Mouse (Mus musculus) embryonic facial prominence, embryonic 11.5 days (tissue): ENCODE results near the gene Ren1. TPM values are rescaled to one million over a fixed set of nuclear protein-coding genes. Genes with fewer than 3 reads are reported as not detected.
A peak's percentile ranks its signal among the peaks of the same experiment; 100 is the strongest.

Experiments
- ATAC-seq: fragments of 200-750 bp; cut with Nextera tagmentation; replicated peaks from 2 replicates; pipeline ENCODE4 v1.8.0; 2017; ENCODE audit warnings: low read depth; ENCODE audit not compliant: insufficient number of reproducible peaks, low FRiP score, low TSS enrichment
- DNase-seq: peaks from one replicate; pipeline ENCODE4 v3.0.0-alpha.2; 2015; ENCODE audit warnings: low spot score
- H3K27ac ChIP-seq: fragments of 300-500 bp; sonication (generic); replicated peaks from 2 replicates; pipeline ENCODE4 v1.5.1; 2014; ENCODE audit warnings: mild to moderate bottlenecking, low read depth, low read length, control low read depth
- H3K27me3 ChIP-seq: fragments of 300-500 bp; sonication (generic); 2 replicates; pipeline ENCODE4 v1.6.1; 2014; ENCODE audit warnings: mild to moderate bottlenecking, low read length, moderate library complexity, mixed read lengths; ENCODE audit not compliant: control insufficient read depth, insufficient read depth
- H3K36me3 ChIP-seq: fragments of 300-500 bp; sonication (generic); replicated peaks from 2 replicates; pipeline ENCODE4 v1.6.1; 2014; ENCODE audit warnings: low read depth, mild to moderate bottlenecking, low read length, moderate library complexity, mixed read lengths; ENCODE audit not compliant: control insufficient read depth, insufficient read depth
- H3K4me1 ChIP-seq: fragments of 300-500 bp; sonication (generic); 2 replicates; pipeline ENCODE4 v1.6.1; 2014; ENCODE audit warnings: low read length, mixed read lengths; ENCODE audit not compliant: control insufficient read depth, insufficient read depth
- H3K4me2 ChIP-seq: fragments of 300-500 bp; sonication (generic); 2 replicates; pipeline ENCODE4 v1.6.1; 2014; ENCODE audit warnings: low read depth, mild to moderate bottlenecking, control low read depth, low read length, moderate library complexity
- H3K4me3 ChIP-seq: fragments of 300-500 bp; sonication (generic); 2 replicates; pipeline ENCODE4 v1.5.1; 2014; ENCODE audit warnings: low read depth, low read length, control low read depth
- H3K9ac ChIP-seq: fragments of 300-500 bp; sonication (generic); replicated peaks from 2 replicates; pipeline ENCODE4 v1.6.1; 2014; ENCODE audit warnings: mild to moderate bottlenecking, control low read depth, low read length
- H3K9me3 ChIP-seq: fragments of 300-500 bp; sonication (generic); replicated peaks from 2 replicates; pipeline ENCODE4 v1.6.1; 2016; ENCODE audit warnings: mild to moderate bottlenecking, low read length, inconsistent platforms, mixed read lengths; ENCODE audit not compliant: control insufficient read depth
- WGBS: fragments of 180-500 bp; shearing (Covaris S2); extraction: QIAGEN DNeasy Blood & Tissue Kit; methylation state at CpG from one replicate; pipeline ENCODE4 v1.1.7; 2014; 5-methylcytosine and 5-hydroxymethylcytosine counted together
- polyA plus RNA-seq: library from polyadenylated mRNA; unstranded; fragments of >200 nt; fragmentation: Nextera tagmentation; extraction: Ambion mirVana; gene quantifications from 2 replicates; pipeline ENCODE4 v1.2.1, GENCODE M21; 2014

Ren1 gene
- polyA plus RNA-seq, 1 experiment from 2014 or later, result not detected

- ATAC-seq (no peak), DNase-seq (no peak)
- peaks cover 9% of the 10 kb centered on the region for H3K4me1 ChIP-seq
- WGBS, result 74% methylated on average over 4 of the region's 4 CpGs
- no peak overlapping the region for H3K27ac ChIP-seq
- no peak overlapping the region for H3K4me2 ChIP-seq
- no peak overlapping the region for H3K9ac ChIP-seq
- no peak overlapping the region for H3K4me3 ChIP-seq
- H3K9me3 ChIP-seq, result no peaks in the 10 kb centered on the region
- 0 out of 2 replicates have a peak, but pooled peaks cover 2% of the 10 kb centered on the region for H3K27me3 ChIP-seq
- H3K36me3 ChIP-seq, result no peaks in the 10 kb centered on the region
Measured at GRCm38 (mm10) chr1:133370352-133370751, 20.0 kb downstream of the Ren1 start.

GRCm38 (mm10) chr1:133371431-133371830 is 21.1 kb downstream of the Ren1 start:
- Histone ChIP-seq H3K27me3 (no peaks in the 10 kb centered on the region), H3K4me2 (no peak overlapping the region), H3K36me3 (no peaks in the 10 kb centered on the region), H3K9me3 (no peaks in the 10 kb centered on the region), H3K27ac (no peak overlapping the region), H3K4me1 (peaks cover 9% of the 10 kb centered on the region), H3K9ac (no peak overlapping the region), H3K4me3 (no peak overlapping the region)
- 79% methylated on average over 6 of the region's 6 CpGs for WGBS
- DNase-seq (no peak), ATAC-seq (no peak)

GRCm38 (mm10) chr1:133372113-133372512 is 21.8 kb downstream of the Ren1 start:
- Histone ChIP-seq H3K4me1 (peaks cover 9% of the 10 kb centered on the region), H3K36me3 (no peaks in the 10 kb centered on the region), H3K9ac (no peak overlapping the region), H3K27me3 (no peaks in the 10 kb centered on the region), H3K9me3 (no peaks in the 10 kb centered on the region), H3K4me2 (no peak overlapping the region), H3K27ac (no peak overlapping the region), H3K4me3 (no peak overlapping the region)
- DNase-seq (no peak), ATAC-seq (no peak)
- WGBS, result 63% methylated on average over 8 of the region's 8 CpGs

- ATAC-seq, result no peak
- Histone ChIP-seq H3K4me2 (no peak overlapping the region), H3K9me3 (no peaks in the 10 kb centered on the region), H3K4me1 (no peaks in the 10 kb centered on the region), H3K4me3 (no peak overlapping the region), H3K36me3 (no peaks in the 10 kb centered on the region), H3K27ac (no peak overlapping the region), H3K9ac (no peak overlapping the region), H3K27me3 (no peaks in the 10 kb centered on the region)
- WGBS, result 82% methylated on average over 10 of the region's 10 CpGs
- no peak for DNase-seq
Measured at GRCm38 (mm10) chr1:133375696-133376346, 25.5 kb downstream of the Ren1 start.

GRCm38 (mm10) chr1:133377547-133377946 is 27.2 kb downstream of the Ren1 start:
- H3K27me3 ChIP-seq, result no peaks in the 10 kb centered on the region
- H3K4me2 ChIP-seq, result no peak overlapping the region
- H3K9me3 ChIP-seq, result no peaks in the 10 kb centered on the region
- WGBS, result 88% methylated on average over 5 of the region's 5 CpGs
- no peak for DNase-seq
- no peak overlapping the region for H3K9ac ChIP-seq
- H3K4me1 ChIP-seq, result no peaks in the 10 kb centered on the region
- no peak overlapping the region for H3K27ac ChIP-seq
- no peak for ATAC-seq
- no peaks in the 10 kb centered on the region for H3K36me3 ChIP-seq
- H3K4me3 ChIP-seq, result no peak overlapping the region

GRCm38 (mm10) chr1:133379254-133379985 is 29.1 kb downstream of the Ren1 start:
- Histone ChIP-seq H3K27me3 (no peaks in the 10 kb centered on the region), H3K9me3 (no peaks in the 10 kb centered on the region), H3K27ac (no peak overlapping the region), H3K4me3 (no peak overlapping the region), H3K9ac (no peak overlapping the region), H3K4me1 (no peaks in the 10 kb centered on the region), H3K4me2 (no peak overlapping the region), H3K36me3 (no peaks in the 10 kb centered on the region)
- DNase-seq (no peak), ATAC-seq (no peak)
- 56% methylated on average over 10 of the region's 10 CpGs for WGBS

GRCm38 (mm10) chr1:133379986-133380320 is 29.6 kb downstream of the Ren1 start:
- DNase-seq (no peak), ATAC-seq (no peak)
- Histone ChIP-seq H3K27me3 (no peaks in the 10 kb centered on the region), H3K9ac (no peak overlapping the region), H3K36me3 (no peaks in the 10 kb centered on the region), H3K4me1 (no peaks in the 10 kb centered on the region), H3K4me2 (no peak overlapping the region), H3K27ac (no peak overlapping the region), H3K4me3 (no peak overlapping the region), H3K9me3 (no peaks in the 10 kb centered on the region)
- 74% methylated on average over 3 of the region's 3 CpGs for WGBS

GRCm38 (mm10) chr1:133380347-133381065 is 30.2 kb downstream of the Ren1 start:
- Histone ChIP-seq H3K27me3 (no peaks in the 10 kb centered on the region), H3K9ac (no peak overlapping the region), H3K4me3 (no peak overlapping the region), H3K9me3 (no peaks in the 10 kb centered on the region), H3K4me2 (no peak overlapping the region), H3K27ac (no peak overlapping the region), H3K4me1 (no peaks in the 10 kb centered on the region), H3K36me3 (no peaks in the 10 kb centered on the region)
- DNase-seq (peak; percentile 71), ATAC-seq (no peak)
- 76% methylated on average over 14 of the region's 14 CpGs for WGBS
